Comparison of ENCODE assay signal across 9 mouse cellular contexts in genomic region chr4:89138361-89138651, GRCm38 (mm10). TPM values are rescaled to one million over a fixed set of nuclear protein-coding genes. Genes with fewer than 3 reads are reported as not detected.
DNase-seq lines count a peak whose midpoint lies in the region; ATAC-seq lines count a peak whose summit lies in the region.
"Had no signal": no experiment of that assay in that cellular context is flagged by ENCODE, and none has a peak within 500 bp of the region (broad histone marks: within the 10 kb centered on the region; RNA-seq: fewer than 3 reads in every experiment).

No protein-coding gene starts in this region.

- no peaks in the 10 kb centered on the region for H3K36me3 ChIP-seq in heart, embryonic 15.5 days
- H3K36me3 ChIP-seq in hindbrain, embryonic 14.5 days (replicated peaks; ENCODE audit: control insufficient read depth, insufficient read depth) = no peaks in the 10 kb centered on the region
- H3K36me3 ChIP-seq in midbrain, embryonic 14.5 days (ENCODE audit: control insufficient read depth, insufficient read depth, low read length) = no peaks in the 10 kb centered on the region
- H3K36me3 ChIP-seq: G1E had no signal

- no peak for DNase-seq in heart, adult 8-10 months (ENCODE audit: low spot score)
- DNase-seq in hindbrain, embryonic 14.5 days (ENCODE audit: low spot score) = no peak
- DNase-seq in midbrain, embryonic 14.5 days = no peak
- no peak for DNase-seq in left cerebral cortex, postnatal 14 days (ENCODE audit: low spot score in 2 of 2)
- no peak for DNase-seq in layer of hippocampus, adult 9-10 months (ENCODE audit: low spot score)
- DNase-seq in layer of hippocampus, adult 18-20 months (ENCODE audit: low spot score in 2 of 2) = no peak

- H3K4me3 ChIP-seq in heart, embryonic 15.5 days = peak overlapping the region; percentile 97
- H3K4me3 ChIP-seq in brown adipose tissue, adult 24 weeks (ENCODE audit: insufficient read depth, low read depth, low read length) = peak overlapping the region; percentile 69; the same call in 1 of the 2 replicates
- H3K4me3 ChIP-seq in hindbrain, embryonic 14.5 days (replicated peaks; ENCODE audit: low read length) = peak overlapping the region; percentile 97
- peak overlapping the region; percentile 69 for H3K4me3 ChIP-seq in midbrain, embryonic 14.5 days (replicated peaks; ENCODE audit: low read depth, low read length)

- peak overlapping the region; percentile 94 for H3K4me2 ChIP-seq in heart, embryonic 15.5 days
- H3K4me2 ChIP-seq in hindbrain, embryonic 14.5 days (replicated peaks) = peak overlapping the region; percentile 93
- peak overlapping the region; percentile 92 for H3K4me2 ChIP-seq in midbrain, embryonic 14.5 days (ENCODE audit: low read length)

- WGBS in heart, embryonic 15.5 days = 21% methylated on average over 4 of the region's 4 CpGs
- 7% methylated on average over 4 of the region's 4 CpGs for WGBS in hindbrain, embryonic 14.5 days
- WGBS in midbrain, embryonic 14.5 days = 6% methylated on average over 4 of the region's 4 CpGs

- H3K27me3 ChIP-seq in heart, embryonic 15.5 days = no peaks in the 10 kb centered on the region
- H3K27me3 ChIP-seq in hindbrain, embryonic 14.5 days (ENCODE audit: control insufficient read depth, insufficient read depth, low read length) = no peaks in the 10 kb centered on the region
- no peaks in the 10 kb centered on the region for H3K27me3 ChIP-seq in midbrain, embryonic 14.5 days (ENCODE audit: control insufficient read depth, insufficient read depth, low read length)

- peak overlapping the region; percentile 92 for H3K9ac ChIP-seq in heart, embryonic 15.5 days
- H3K9ac ChIP-seq in hindbrain, embryonic 14.5 days = peak overlapping the region; percentile 88
- H3K9ac ChIP-seq in midbrain, embryonic 14.5 days (replicated peaks; ENCODE audit: low read length) = no peak overlapping the region

- no peak for ATAC-seq in heart, embryonic 15.5 days (replicated peaks; ENCODE audit: insufficient number of reproducible peaks, insufficient read depth, low FRiP score, low read depth)
- no peak for ATAC-seq in hindbrain, embryonic 14.5 days (ENCODE audit: low FRiP score)
- no peak for ATAC-seq in midbrain, embryonic 14.5 days (ENCODE audit: low FRiP score, low TSS enrichment)

- peak overlapping the region; percentile 94 for H3K27ac ChIP-seq in heart, embryonic 15.5 days
- no peak overlapping the region for H3K27ac ChIP-seq in brown adipose tissue, adult 24 weeks (replicated peaks; ENCODE audit: low read depth, low read length)
- H3K27ac ChIP-seq in hindbrain, embryonic 14.5 days = no peak overlapping the region
- H3K27ac ChIP-seq in midbrain, embryonic 14.5 days (replicated peaks; ENCODE audit: low read depth, low read length) = no peak overlapping the region

- H3K4me1 ChIP-seq in heart, embryonic 15.5 days (replicated peaks) = peaks cover 43% of the 10 kb centered on the region
- H3K4me1 ChIP-seq in brown adipose tissue, adult 24 weeks (ENCODE audit: control insufficient read depth, insufficient read depth, insufficient read length, low read length) = no peaks in the 10 kb centered on the region
- H3K4me1 ChIP-seq in hindbrain, embryonic 14.5 days (replicated peaks; ENCODE audit: control insufficient read depth, insufficient read depth, low read length) = peaks cover 12% of the 10 kb centered on the region; the same call in 1 of the 2 replicates
- H3K4me1 ChIP-seq in midbrain, embryonic 14.5 days (ENCODE audit: control insufficient read depth, insufficient read depth, low read length) = no peaks in the 10 kb centered on the region

- intact Hi-C loops in left cerebral cortex, postnatal 14 days (cut with DNase I) = no loop called here

- H3K9me3 ChIP-seq in heart, embryonic 15.5 days (replicated peaks) = no peaks in the 10 kb centered on the region
- H3K9me3 ChIP-seq in hindbrain, embryonic 14.5 days (ENCODE audit: control insufficient read depth, low read length) = no peaks in the 10 kb centered on the region
- H3K9me3 ChIP-seq in midbrain, embryonic 14.5 days (ENCODE audit: control insufficient read depth, low read length) = no peaks in the 10 kb centered on the region

RNA-seq across cellular contexts. Expression of gene Mtap, which starts 1.4 kb away (rescaled TPM):
- 51.9 and 53.4 TPM in 2 replicates for polyA plus RNA-seq in heart, embryonic 15.5 days (2015; fragmentation: Nextera tagmentation; extraction: Ambion mirVana)
- 10 to 100 TPM; 19.9 to 23.2 (median 22.0) TPM for total RNA-seq in heart, adult 8-10 months (2022)
- 16.2 and 17.5 TPM in 2 replicates for polyA plus RNA-seq in brown adipose tissue, adult 24 weeks (2012; ENCODE audit: insufficient read depth, insufficient read length, missing spikeins)
- polyA plus RNA-seq in hindbrain, embryonic 14.5 days (2014; fragmentation: Nextera tagmentation; extraction: Ambion mirVana) = 29.1 and 30.7 TPM in 2 replicates
- polyA plus RNA-seq in midbrain, embryonic 14.5 days (2014; fragmentation: Nextera tagmentation; extraction: Ambion mirVana) = 13.9 and 23.2 TPM in 2 replicates
- 1 to 10 TPM; 6.8 to 9.2 TPM for total RNA-seq in left cerebral cortex, postnatal 14 days (2021)
- 10 to 100 TPM; 11.6 to 12.8 TPM for total RNA-seq in layer of hippocampus, adult 18-20 months (2021)
- polyA plus RNA-seq: G1E had no signal
